Mouse (Mus musculus): ENCODE results near the gene Fam207a.

DNA sequence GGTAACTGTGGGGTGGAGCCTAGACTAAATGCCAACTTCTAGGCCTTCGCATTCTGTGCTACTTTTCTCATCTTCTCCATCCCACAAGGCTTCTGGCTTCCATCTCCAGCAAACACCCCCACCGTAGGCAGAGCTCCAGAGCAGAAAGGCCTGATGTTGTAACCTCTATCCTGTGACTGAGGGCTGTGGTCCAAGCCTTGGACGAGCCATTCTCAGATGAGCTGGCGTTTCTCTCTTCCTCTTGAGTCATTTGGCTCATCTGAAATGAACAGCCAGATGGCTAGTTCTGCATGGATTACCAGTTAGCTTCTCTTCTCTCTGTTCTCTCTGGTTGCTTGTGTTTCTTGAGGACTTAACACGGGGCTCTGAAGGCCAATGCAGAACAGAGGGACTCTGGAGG is 29.3 kb upstream of the Fam207a start:
- TF ChIP-seq GATA1 (IDR thresholded peaks at IDR 0.05; ENCODE audit: borderline replicate concordance, low read length) (no peak), CTCF (IDR thresholded peaks at IDR 0.05; ENCODE audit: low read depth, low read length) (no peak)
